Mouse (Mus musculus) erythroblast, embryonic 14.5 days (primary cell): ENCODE data around the gene Scd3.

ENCODE experiments used
- GATA1 ChIP-seq: IDR thresholded peaks from 2 replicates; pipeline ENCODE4 v1.6.1; 2012; ENCODE audit warnings: low read length, inconsistent platforms, mixed read lengths
- TAL1 ChIP-seq: IDR thresholded peaks from 3 replicates; pipeline ENCODE4 v1.6.1; 2012; ENCODE audit warnings: low read length, inconsistent platforms, mixed read lengths

DNA sequence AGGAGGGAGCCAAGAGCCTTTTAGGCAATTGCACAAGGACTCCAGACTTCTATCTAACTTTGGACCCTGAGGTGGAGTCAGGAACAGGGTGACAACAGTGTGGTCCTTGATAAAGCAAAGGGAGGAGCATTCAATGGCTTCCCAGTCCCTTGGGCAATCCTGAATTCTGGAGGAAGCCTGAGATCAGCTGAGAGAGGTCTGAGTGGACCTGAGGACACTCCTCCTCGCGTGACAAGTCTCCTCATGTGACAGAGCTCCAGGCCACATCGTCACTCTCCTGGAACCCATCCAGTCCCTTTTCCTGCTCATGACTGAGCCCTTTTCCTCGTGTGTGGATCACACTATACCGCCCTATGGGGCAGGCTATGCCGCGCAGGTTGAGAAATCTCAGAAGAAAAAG is 9.2 kb upstream of the Scd3 start:
- TF ChIP-seq GATA1 (no peak), TAL1 (no peak)
